Mouse (Mus musculus): Measurements from ENCODE around the gene Jag2. TPM values are rescaled to one million over a fixed set of nuclear protein-coding genes. Genes with fewer than 3 reads are reported as not detected.
A peak's percentile ranks its signal among the peaks of the same experiment; 100 is the strongest.

Jag2 gene
- polyA plus RNA-seq, 1 experiment from 2014 or later, result 2.2 TPM

- no peak overlapping the region for H3K9ac ChIP-seq (replicated peaks; ENCODE audit: low read length)
- H3K4me3 ChIP-seq (ENCODE audit: low read length), result no peak overlapping the region
- H3K27ac ChIP-seq (ENCODE audit: low read length), result no peak overlapping the region
- H3K4me2 ChIP-seq (replicated peaks; ENCODE audit: low read depth, low read length), result no peak overlapping the region
- peaks cover 8% of the 10 kb centered on the region for H3K4me1 ChIP-seq (ENCODE audit: insufficient read depth, low read length)
- no peak for ATAC-seq (ENCODE audit: low FRiP score, low TSS enrichment)
- H3K9me3 ChIP-seq (ENCODE audit: low read length), result no peaks in the 10 kb centered on the region
- WGBS, result 66% methylated on average over 11 of the region's 11 CpGs
- peaks cover 11% of the 10 kb centered on the region for H3K27me3 ChIP-seq (ENCODE audit: insufficient read depth, low read length)
- H3K36me3 ChIP-seq (ENCODE audit: insufficient read depth, low read length), result no peaks in the 10 kb centered on the region
Measured at GRCm38 (mm10) chr12:112894303-112894884, 35.2 kb downstream of the Jag2 start.

- Histone ChIP-seq H3K27me3 (ENCODE audit: insufficient read depth, low read length) (0 out of 2 replicates have a peak, but pooled peaks cover 3% of the 10 kb centered on the region), H3K4me2 (replicated peaks; ENCODE audit: low read depth, low read length) (no peak overlapping the region), H3K9ac (replicated peaks; ENCODE audit: low read length) (no peak overlapping the region), H3K4me3 (ENCODE audit: low read length) (no peak overlapping the region), H3K27ac (ENCODE audit: low read length) (no peak overlapping the region), H3K9me3 (ENCODE audit: low read length) (peaks cover 3% of the 10 kb centered on the region; the same call in 1 of the 2 replicates), H3K36me3 (ENCODE audit: insufficient read depth, low read length) (no peaks in the 10 kb centered on the region), H3K4me1 (ENCODE audit: insufficient read depth, low read length) (no peaks in the 10 kb centered on the region)
- 41% methylated on average over 7 of the region's 7 CpGs for WGBS
- no peak for ATAC-seq (ENCODE audit: low FRiP score, low TSS enrichment)
Measured at GRCm38 (mm10) chr12:112885465-112885864, 44.1 kb downstream of the Jag2 start.

GRCm38 (mm10) chr12:112881301-112881815, 48.2 kb downstream of the Jag2 start:
- Histone ChIP-seq H3K36me3 (ENCODE audit: insufficient read depth, low read length) (no peaks in the 10 kb centered on the region), H3K4me2 (replicated peaks; ENCODE audit: low read depth, low read length) (no peak overlapping the region), H3K27me3 (ENCODE audit: insufficient read depth, low read length) (peaks cover 32% of the 10 kb centered on the region), H3K9me3 (ENCODE audit: low read length) (no peaks in the 10 kb centered on the region), H3K9ac (replicated peaks; ENCODE audit: low read length) (no peak overlapping the region), H3K4me1 (ENCODE audit: insufficient read depth, low read length) (peaks cover 16% of the 10 kb centered on the region), H3K27ac (ENCODE audit: low read length) (no peak overlapping the region), H3K4me3 (ENCODE audit: low read length) (no peak overlapping the region)
- ATAC-seq (ENCODE audit: low FRiP score, low TSS enrichment), result no peak
- WGBS, result 74% methylated on average over 6 of the region's 6 CpGs

- 88% methylated on average over 4 of the region's 4 CpGs for WGBS
- H3K27ac ChIP-seq (ENCODE audit: low read length), result no peak overlapping the region
- H3K27me3 ChIP-seq (ENCODE audit: insufficient read depth, low read length), result peaks cover 39% of the 10 kb centered on the region
- H3K9me3 ChIP-seq (ENCODE audit: low read length), result no peaks in the 10 kb centered on the region
- no peaks in the 10 kb centered on the region for H3K36me3 ChIP-seq (ENCODE audit: insufficient read depth, low read length)
- no peak for ATAC-seq (ENCODE audit: low FRiP score, low TSS enrichment)
- H3K4me1 ChIP-seq (ENCODE audit: insufficient read depth, low read length), result peaks cover 21% of the 10 kb centered on the region
- H3K9ac ChIP-seq (replicated peaks; ENCODE audit: low read length), result no peak overlapping the region
- no peak overlapping the region for H3K4me2 ChIP-seq (replicated peaks; ENCODE audit: low read depth, low read length)
- H3K4me3 ChIP-seq (ENCODE audit: low read length), result no peak overlapping the region
Measured at GRCm38 (mm10) chr12:112880661-112881060, 48.9 kb downstream of the Jag2 start.

GRCm38 (mm10) chr12:112879731-112880130, 49.8 kb downstream of the Jag2 start:
- no peaks in the 10 kb centered on the region for H3K9me3 ChIP-seq (ENCODE audit: low read length)
- H3K27ac ChIP-seq (ENCODE audit: low read length), result no peak overlapping the region
- WGBS, result 79% methylated on average over 5 of the region's 5 CpGs
- no peak overlapping the region for H3K4me3 ChIP-seq (ENCODE audit: low read length)
- peaks cover 46% of the 10 kb centered on the region for H3K27me3 ChIP-seq (ENCODE audit: insufficient read depth, low read length)
- peaks cover 21% of the 10 kb centered on the region for H3K4me1 ChIP-seq (ENCODE audit: insufficient read depth, low read length)
- H3K4me2 ChIP-seq (replicated peaks; ENCODE audit: low read depth, low read length), result no peak overlapping the region
- H3K36me3 ChIP-seq (ENCODE audit: insufficient read depth, low read length), result no peaks in the 10 kb centered on the region
- no peak overlapping the region for H3K9ac ChIP-seq (replicated peaks; ENCODE audit: low read length)
- no peak for ATAC-seq (ENCODE audit: low FRiP score, low TSS enrichment)

- H3K9me3 ChIP-seq (ENCODE audit: low read length), result no peaks in the 10 kb centered on the region
- peaks cover 56% of the 10 kb centered on the region for H3K27me3 ChIP-seq (ENCODE audit: insufficient read depth, low read length)
- under 1% methylated on average over 37 of the region's 37 CpGs for WGBS
- H3K27ac ChIP-seq (ENCODE audit: low read length), result no peak overlapping the region
- H3K4me1 ChIP-seq (ENCODE audit: insufficient read depth, low read length), result peaks cover 29% of the 10 kb centered on the region
- H3K36me3 ChIP-seq (ENCODE audit: insufficient read depth, low read length), result no peaks in the 10 kb centered on the region
- ATAC-seq (ENCODE audit: low FRiP score, low TSS enrichment), result peak; percentile 17
- H3K4me2 ChIP-seq (replicated peaks; ENCODE audit: low read depth, low read length), result peak overlapping the region; percentile 74
- H3K9ac ChIP-seq (replicated peaks; ENCODE audit: low read length), result peak overlapping the region; percentile 46
- H3K4me3 ChIP-seq (ENCODE audit: low read length), result peak overlapping the region; percentile 48
Measured at GRCm38 (mm10) chr12:112877607-112878020, 52.0 kb downstream of the Jag2 start.

GRCm38 (mm10) chr12:112877073-112877576, 52.5 kb downstream of the Jag2 start:
- no peak overlapping the region for H3K27ac ChIP-seq (ENCODE audit: low read length)

GRCm38 (mm10) chr12:112876332-112877072, 53.1 kb downstream of the Jag2 start:
- WGBS, result 4% methylated on average over 28 of the region's 28 CpGs
- Histone ChIP-seq H3K27ac (ENCODE audit: low read length) (no peak overlapping the region), H3K27me3 (ENCODE audit: insufficient read depth, low read length) (peaks cover 56% of the 10 kb centered on the region), H3K9ac (replicated peaks; ENCODE audit: low read length) (peak overlapping the region; percentile 24; the same call in 1 of the 2 replicates), H3K4me2 (replicated peaks; ENCODE audit: low read depth, low read length) (peak overlapping the region; percentile 74), H3K36me3 (ENCODE audit: insufficient read depth, low read length) (no peaks in the 10 kb centered on the region), H3K9me3 (ENCODE audit: low read length) (no peaks in the 10 kb centered on the region), H3K4me3 (ENCODE audit: low read length) (peak overlapping the region; percentile 23), H3K4me1 (ENCODE audit: insufficient read depth, low read length) (peaks cover 29% of the 10 kb centered on the region)
- peak; percentile 10; the same call in 1 of the 2 replicates for ATAC-seq (ENCODE audit: low FRiP score, low TSS enrichment)

More at GRCm38 (mm10) chr12:112877073-112877576, 52.5 kb downstream of the Jag2 start:
- Histone ChIP-seq H3K4me3 (ENCODE audit: low read length) (peak overlapping the region; percentile 48), H3K36me3 (ENCODE audit: insufficient read depth, low read length) (no peaks in the 10 kb centered on the region), H3K27me3 (ENCODE audit: insufficient read depth, low read length) (peaks cover 56% of the 10 kb centered on the region), H3K9ac (replicated peaks; ENCODE audit: low read length) (peak overlapping the region; percentile 46), H3K9me3 (ENCODE audit: low read length) (no peaks in the 10 kb centered on the region), H3K4me1 (ENCODE audit: insufficient read depth, low read length) (peaks cover 29% of the 10 kb centered on the region), H3K4me2 (replicated peaks; ENCODE audit: low read depth, low read length) (peak overlapping the region; percentile 74)
- ATAC-seq (ENCODE audit: low FRiP score, low TSS enrichment), result no peak
- 5% methylated on average over 17 of the region's 17 CpGs for WGBS

- ATAC-seq (ENCODE audit: low FRiP score, low TSS enrichment), result peak; percentile 57
Measured at GRCm38 (mm10) chr12:112875225-112876013, 54.2 kb downstream of the Jag2 start.

More at GRCm38 (mm10) chr12:112875225-112876013, 54.2 kb downstream of the Jag2 start:
- H3K9ac ChIP-seq (replicated peaks; ENCODE audit: low read length), result no peak overlapping the region
- no peak overlapping the region for H3K4me3 ChIP-seq (ENCODE audit: low read length)
- H3K36me3 ChIP-seq (ENCODE audit: insufficient read depth, low read length), result no peaks in the 10 kb centered on the region
- H3K4me1 ChIP-seq (ENCODE audit: insufficient read depth, low read length), result peaks cover 29% of the 10 kb centered on the region
- H3K9me3 ChIP-seq (ENCODE audit: low read length), result no peaks in the 10 kb centered on the region
- 21% methylated on average over 16 of the region's 16 CpGs for WGBS
- H3K4me2 ChIP-seq (replicated peaks; ENCODE audit: low read depth, low read length), result no peak overlapping the region
- no peak overlapping the region for H3K27ac ChIP-seq (ENCODE audit: low read length)
- H3K27me3 ChIP-seq (ENCODE audit: insufficient read depth, low read length), result peaks cover 60% of the 10 kb centered on the region
